Mouse (Mus musculus): ENCODE measurements at regions not wholly inside any gene's neighbourhood (a gene's known extent, or its start where the extent isn't known, plus 50 kb on each side); places are given as distances from the start of the nearest gene placed in this dataset.
"Not testable (repeated sequence)": the region's sequence is repeated elsewhere in the genome, so short reads cannot be mapped to it uniquely, and the experiment has no call there.

GRCm38 (mm10) chr1:141716953-141717352 is 1471.0 kb downstream of the Kcnt2 start:
- Histone ChIP-seq H3K4me3 (ENCODE audit: low read depth, low read length) (no peak overlapping the region), H3K9me3 (ENCODE audit: control insufficient read depth, low read length) (no peaks in the 10 kb centered on the region), H3K4me2 (no peak overlapping the region)

GRCm38 (mm10) chr1:141717510-141717909 is 1471.6 kb downstream of the Kcnt2 start:
- Histone ChIP-seq H3K4me3 (ENCODE audit: low read depth, low read length) (no peak overlapping the region), H3K36me3 (ENCODE audit: control insufficient read depth, insufficient read depth, low read length) (no peaks in the 10 kb centered on the region), H3K9ac (ENCODE audit: low read depth, low read length) (no peak overlapping the region), H3K9me3 (ENCODE audit: control insufficient read depth, low read length) (no peaks in the 10 kb centered on the region), H3K4me2 (no peak overlapping the region), H3K4me1 (replicated peaks; ENCODE audit: control insufficient read depth, insufficient read depth, low read length) (no peaks in the 10 kb centered on the region), H3K27me3 (replicated peaks; ENCODE audit: control insufficient read depth, insufficient read depth, low read length) (no peaks in the 10 kb centered on the region), H3K27ac (ENCODE audit: low read depth, low read length) (no peak overlapping the region)
- ATAC-seq (replicated peaks; ENCODE audit: low FRiP score) (no peak), DNase-seq (ENCODE audit: low spot score) (no peak)
- 61% methylated on average over 6 of the region's 6 CpGs for WGBS

More at GRCm38 (mm10) chr1:141716953-141717352, 1471.0 kb downstream of the Kcnt2 start:
- no peaks in the 10 kb centered on the region for H3K36me3 ChIP-seq (ENCODE audit: control insufficient read depth, insufficient read depth, low read length)
- H3K27ac ChIP-seq (ENCODE audit: low read depth, low read length), result no peak overlapping the region
- H3K27me3 ChIP-seq (replicated peaks; ENCODE audit: control insufficient read depth, insufficient read depth, low read length), result no peaks in the 10 kb centered on the region
- no peak overlapping the region for H3K9ac ChIP-seq (ENCODE audit: low read depth, low read length)
- no peak for ATAC-seq (replicated peaks; ENCODE audit: low FRiP score)
- no peak for DNase-seq (ENCODE audit: low spot score)
- no peaks in the 10 kb centered on the region for H3K4me1 ChIP-seq (replicated peaks; ENCODE audit: control insufficient read depth, insufficient read depth, low read length)

- DNase-seq (ENCODE audit: low spot score) (no peak), ATAC-seq (replicated peaks; ENCODE audit: low FRiP score) (no peak)
- Histone ChIP-seq H3K4me3 (ENCODE audit: low read depth, low read length) (no peak overlapping the region), H3K9ac (ENCODE audit: low read depth, low read length) (no peak overlapping the region), H3K4me1 (replicated peaks; ENCODE audit: control insufficient read depth, insufficient read depth, low read length) (no peaks in the 10 kb centered on the region), H3K36me3 (ENCODE audit: control insufficient read depth, insufficient read depth, low read length) (no peaks in the 10 kb centered on the region), H3K4me2 (no peak overlapping the region), H3K27me3 (replicated peaks; ENCODE audit: control insufficient read depth, insufficient read depth, low read length) (no peaks in the 10 kb centered on the region), H3K27ac (ENCODE audit: low read depth, low read length) (no peak overlapping the region), H3K9me3 (ENCODE audit: control insufficient read depth, low read length) (no peaks in the 10 kb centered on the region)
These were observed 1495.3 kb downstream of the Kcnt2 start for GRCm38 (mm10) chr1:141741299-141741698.

DNA sequence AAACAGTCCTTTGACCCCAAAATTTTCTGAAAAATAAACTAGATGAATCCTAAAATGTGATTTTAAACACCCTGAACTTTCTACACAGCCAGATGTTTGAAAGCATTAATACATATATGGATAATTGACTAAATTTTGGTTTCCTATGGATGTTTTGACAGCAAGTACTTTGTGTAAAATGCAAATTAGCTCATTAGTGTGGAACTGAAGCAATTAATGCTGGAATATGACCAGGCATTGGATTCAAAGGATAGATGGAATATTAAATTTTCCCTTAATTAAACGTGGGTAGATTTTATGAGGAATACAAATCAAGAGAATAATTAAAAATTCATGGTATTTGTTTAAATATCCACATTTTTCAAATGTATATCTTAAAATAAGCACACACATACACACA is 1530.1 kb downstream of the Kcnt2 start:
- no peak for DNase-seq (ENCODE audit: low spot score)
- WGBS, result 54% methylated on average over 1 of the region's 1 CpGs

GRCm38 (mm10) chr1:141783367-141783766 is 1537.4 kb downstream of the Kcnt2 start:
- no peaks in the 10 kb centered on the region for H3K4me1 ChIP-seq (replicated peaks; ENCODE audit: control insufficient read depth, insufficient read depth, low read length)
- no peaks in the 10 kb centered on the region for H3K36me3 ChIP-seq (ENCODE audit: control insufficient read depth, insufficient read depth, low read length)
- H3K9me3 ChIP-seq (ENCODE audit: control insufficient read depth, low read length), result no peaks in the 10 kb centered on the region
- no peak for ATAC-seq (replicated peaks; ENCODE audit: low FRiP score)
- DNase-seq (ENCODE audit: low spot score), result no peak
- no peak overlapping the region for H3K4me3 ChIP-seq (ENCODE audit: low read depth, low read length)
- H3K4me2 ChIP-seq, result no peak overlapping the region
- H3K9ac ChIP-seq (ENCODE audit: low read depth, low read length), result no peak overlapping the region
- no peak overlapping the region for H3K27ac ChIP-seq (ENCODE audit: low read depth, low read length)
- 90% methylated on average over 1 of the region's 1 CpGs for WGBS
- no peaks in the 10 kb centered on the region for H3K27me3 ChIP-seq (replicated peaks; ENCODE audit: control insufficient read depth, insufficient read depth, low read length)

More for the DNA sequence above, 1530.1 kb downstream of the Kcnt2 start:
- no peaks in the 10 kb centered on the region for H3K4me1 ChIP-seq (replicated peaks; ENCODE audit: control insufficient read depth, insufficient read depth, low read length)
- no peak overlapping the region for H3K9ac ChIP-seq (ENCODE audit: low read depth, low read length)
- ATAC-seq (replicated peaks; ENCODE audit: low FRiP score), result no peak
- H3K4me3 ChIP-seq (ENCODE audit: low read depth, low read length), result no peak overlapping the region
- H3K27me3 ChIP-seq (replicated peaks; ENCODE audit: control insufficient read depth, insufficient read depth, low read length), result no peaks in the 10 kb centered on the region
- no peaks in the 10 kb centered on the region for H3K9me3 ChIP-seq (ENCODE audit: control insufficient read depth, low read length)
- no peaks in the 10 kb centered on the region for H3K36me3 ChIP-seq (ENCODE audit: control insufficient read depth, insufficient read depth, low read length)
- no peak overlapping the region for H3K4me2 ChIP-seq
- no peak overlapping the region for H3K27ac ChIP-seq (ENCODE audit: low read depth, low read length)

DNA sequence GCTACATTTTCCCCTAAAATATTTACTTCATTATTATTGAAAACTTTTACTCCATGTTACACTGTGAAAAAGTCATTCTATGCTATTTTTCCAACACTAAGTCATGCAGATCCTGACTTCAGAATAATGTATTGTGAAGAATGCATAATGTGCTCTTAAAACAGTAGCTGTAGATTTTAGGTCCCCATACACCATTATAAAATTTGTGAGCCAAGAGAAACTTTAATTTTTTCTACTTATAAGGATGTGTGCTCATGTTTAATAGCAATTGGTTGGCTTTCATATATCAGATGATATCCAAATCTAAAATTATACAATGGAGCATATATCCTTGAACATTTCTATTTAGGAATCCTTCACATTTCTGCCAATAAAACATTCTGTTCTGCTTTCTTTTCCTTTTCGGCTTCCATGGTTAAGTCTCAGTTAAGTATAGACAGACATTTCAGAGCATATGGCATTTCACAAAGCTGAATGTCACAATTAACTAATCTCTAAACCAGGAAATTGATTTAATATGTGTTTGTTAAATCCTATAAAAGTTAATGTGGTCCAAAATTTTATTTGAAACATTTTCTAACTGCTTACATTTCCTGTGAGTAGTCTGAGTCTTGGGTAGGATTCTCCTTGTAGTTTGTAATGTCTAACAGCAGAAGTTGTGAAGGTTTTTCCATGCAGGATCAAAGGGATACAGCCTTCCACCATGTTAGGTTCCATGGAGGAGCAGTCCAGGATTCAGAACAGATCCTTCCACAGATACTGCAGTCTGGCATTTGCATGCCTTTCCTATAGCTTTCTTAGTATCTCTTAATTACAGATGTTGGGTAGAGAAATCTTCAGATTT is 1567.6 kb downstream of the Kcnt2 start:
- Histone ChIP-seq H3K4me2 (no peak overlapping the region), H3K9ac (ENCODE audit: low read depth, low read length) (no peak overlapping the region), H3K27ac (ENCODE audit: low read depth, low read length) (no peak overlapping the region), H3K27me3 (replicated peaks; ENCODE audit: control insufficient read depth, insufficient read depth, low read length) (no peaks in the 10 kb centered on the region), H3K36me3 (ENCODE audit: control insufficient read depth, insufficient read depth, low read length) (no peaks in the 10 kb centered on the region), H3K4me3 (ENCODE audit: low read depth, low read length) (no peak overlapping the region), H3K9me3 (ENCODE audit: control insufficient read depth, low read length) (no peaks in the 10 kb centered on the region), H3K4me1 (replicated peaks; ENCODE audit: control insufficient read depth, insufficient read depth, low read length) (no peaks in the 10 kb centered on the region)
- DNase-seq (ENCODE audit: low spot score) (no peak), ATAC-seq (replicated peaks; ENCODE audit: low FRiP score) (no peak)
- WGBS, result 100% methylated on average over 1 of the region's 1 CpGs

- no peaks in the 10 kb centered on the region for H3K27me3 ChIP-seq (replicated peaks; ENCODE audit: control insufficient read depth, insufficient read depth, low read length)
- no peak overlapping the region for H3K9ac ChIP-seq (ENCODE audit: low read depth, low read length)
- H3K4me3 ChIP-seq (ENCODE audit: low read depth, low read length), result no peak overlapping the region
- no peaks in the 10 kb centered on the region for H3K4me1 ChIP-seq (replicated peaks; ENCODE audit: control insufficient read depth, insufficient read depth, low read length)
- ATAC-seq (replicated peaks; ENCODE audit: low FRiP score), result no peak
- no peaks in the 10 kb centered on the region for H3K36me3 ChIP-seq (ENCODE audit: control insufficient read depth, insufficient read depth, low read length)
- no peak overlapping the region for H3K4me2 ChIP-seq
- H3K9me3 ChIP-seq (ENCODE audit: control insufficient read depth, low read length), result no peaks in the 10 kb centered on the region
- no peak for DNase-seq (ENCODE audit: low spot score)
- H3K27ac ChIP-seq (ENCODE audit: low read depth, low read length), result no peak overlapping the region
These were observed 1585.5 kb downstream of the Kcnt2 start for GRCm38 (mm10) chr1:141831444-141831843.

- ATAC-seq (replicated peaks; ENCODE audit: low FRiP score) (no peak), DNase-seq (ENCODE audit: low spot score) (no peak)
- Histone ChIP-seq H3K4me3 (ENCODE audit: low read depth, low read length) (no peak overlapping the region), H3K27me3 (replicated peaks; ENCODE audit: control insufficient read depth, insufficient read depth, low read length) (no peaks in the 10 kb centered on the region), H3K27ac (ENCODE audit: low read depth, low read length) (no peak overlapping the region), H3K4me2 (no peak overlapping the region), H3K9me3 (ENCODE audit: control insufficient read depth, low read length) (no peaks in the 10 kb centered on the region), H3K4me1 (replicated peaks; ENCODE audit: control insufficient read depth, insufficient read depth, low read length) (no peaks in the 10 kb centered on the region), H3K9ac (ENCODE audit: low read depth, low read length) (no peak overlapping the region), H3K36me3 (ENCODE audit: control insufficient read depth, insufficient read depth, low read length) (no peaks in the 10 kb centered on the region)
- WGBS, result 87% methylated on average over 2 of the region's 2 CpGs
These were observed 1596.6 kb downstream of the Kcnt2 start for GRCm38 (mm10) chr1:141842547-141842946.

DNA sequence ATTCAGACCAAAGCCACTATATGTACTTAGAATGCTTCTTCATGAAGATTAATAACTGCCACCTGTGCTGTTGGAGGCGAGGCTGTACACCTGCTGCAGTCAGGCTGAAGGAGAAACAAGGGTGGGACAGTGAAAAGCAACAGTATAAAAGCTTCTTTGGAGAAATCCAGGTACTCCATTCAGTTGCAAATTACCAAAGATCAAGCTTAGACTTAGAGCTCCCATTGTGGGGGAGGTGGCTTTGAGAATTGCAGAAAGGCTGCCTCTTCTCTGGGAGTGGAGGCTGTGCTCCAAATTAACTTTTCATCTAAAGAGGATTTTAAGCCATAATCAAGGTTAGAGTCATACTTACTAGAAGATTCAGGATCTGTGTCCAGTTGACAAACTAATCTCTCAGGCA is 1607.9 kb downstream of the Kcnt2 start:
- H3K4me3 ChIP-seq (ENCODE audit: low read depth, low read length); H3K4me2 ChIP-seq; DNase-seq (ENCODE audit: low spot score); H3K27ac ChIP-seq (ENCODE audit: low read depth, low read length); H3K4me1 ChIP-seq (replicated peaks; ENCODE audit: control insufficient read depth, insufficient read depth, low read length); H3K36me3 ChIP-seq (ENCODE audit: control insufficient read depth, insufficient read depth, low read length); H3K27me3 ChIP-seq (replicated peaks; ENCODE audit: control insufficient read depth, insufficient read depth, low read length); H3K9me3 ChIP-seq (ENCODE audit: control insufficient read depth, low read length); H3K9ac ChIP-seq (ENCODE audit: low read depth, low read length); ATAC-seq (replicated peaks; ENCODE audit: low FRiP score): not testable (repeated sequence)
- 67% methylated on average over 1 of the region's 1 CpGs for WGBS

Data from liver, embryonic 11.5 days (tissue).